Mouse (Mus musculus): Measurements from ENCODE around the gene Lef1. TPM values are rescaled to one million over a fixed set of nuclear protein-coding genes. Genes with fewer than 3 reads are reported as not detected.

Gene Lef1
- total and polyA plus RNA-seq, 3 experiments = 0.23 to 1.5 (median 0.34) TPM

DNA sequence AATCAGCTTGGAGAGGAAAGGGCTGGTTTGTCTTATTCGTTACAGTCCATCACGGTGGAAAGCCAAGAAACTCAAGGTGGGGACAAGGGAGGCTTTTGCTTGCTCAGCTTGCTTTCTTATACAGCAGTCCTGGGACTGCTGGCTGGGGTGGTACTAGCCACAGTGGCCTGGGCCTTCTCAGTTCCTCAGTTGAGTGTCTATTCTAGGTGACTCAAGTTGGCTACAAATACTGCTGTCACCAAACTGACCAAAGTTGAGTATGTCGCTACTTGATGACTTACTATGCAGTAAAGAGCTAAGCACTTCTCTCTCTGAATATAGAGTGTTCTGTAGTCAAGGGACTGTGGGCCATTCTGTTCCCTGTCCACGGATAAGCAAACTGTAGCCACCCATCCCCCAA is 62.0 kb downstream of the Lef1 start:
- H3K27ac ChIP-seq = no peak overlapping the region
- no peak overlapping the region for H3K9ac ChIP-seq (ENCODE audit: low read depth, low read length)
- intact Hi-C loops (cut with DNase I) = no loop called here
- H3K4me1 ChIP-seq (ENCODE audit: control insufficient read depth, insufficient read depth, low read length) = no peaks in the 10 kb centered on the region
- 61% methylated on average over 4 of the region's 4 CpGs for WGBS
- no peak for DNase-seq
- no peaks in the 10 kb centered on the region for H3K27me3 ChIP-seq (ENCODE audit: control insufficient read depth, insufficient read depth, low read length)
- H3K79me2 ChIP-seq (replicated peaks; ENCODE audit: control insufficient read depth, insufficient read depth, low read length) = no peaks in the 10 kb centered on the region
- H3K4me3 ChIP-seq = no peak overlapping the region
- TF ChIP-seq EP300 (IDR thresholded peaks at IDR 0.05; ENCODE audit: insufficient read depth, low read depth, low read length) (no peak), CTCF (IDR thresholded peaks at IDR 0.05) (no peak), POLR2A (IDR thresholded peaks at IDR 0.05; ENCODE audit: insufficient read depth, low read depth, low read length) (no peak)
- H3K36me3 ChIP-seq (ENCODE audit: control insufficient read depth, insufficient read depth, low read length) = no peaks in the 10 kb centered on the region

DNA sequence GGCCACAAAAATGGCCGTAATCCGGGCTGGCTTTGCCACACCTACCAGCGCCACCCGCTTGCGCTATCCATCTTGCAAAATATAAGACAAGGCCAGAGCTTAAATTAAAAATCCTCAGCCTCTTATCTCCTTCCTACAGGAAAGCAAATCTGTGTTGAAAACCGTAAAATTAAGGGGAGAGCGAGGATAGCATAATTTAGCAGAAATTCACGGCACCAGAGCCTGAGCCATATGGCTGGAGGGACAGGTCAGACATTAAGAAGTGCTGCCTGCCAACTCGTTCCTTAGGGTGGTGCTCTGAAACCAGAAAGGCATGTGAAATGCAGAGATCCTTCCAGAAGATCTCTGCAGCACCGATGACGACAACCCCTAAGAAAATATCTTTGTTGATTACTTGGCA is 70.7 kb downstream of the Lef1 start:
- Histone ChIP-seq H3K79me2 (replicated peaks; ENCODE audit: control insufficient read depth, insufficient read depth, low read length) (no peaks in the 10 kb centered on the region), H3K4me3 (no peak overlapping the region), H3K9ac (ENCODE audit: low read depth, low read length) (no peak overlapping the region), H3K4me1 (ENCODE audit: control insufficient read depth, insufficient read depth, low read length) (no peaks in the 10 kb centered on the region), H3K27me3 (ENCODE audit: control insufficient read depth, insufficient read depth, low read length) (no peaks in the 10 kb centered on the region), H3K27ac (no peak overlapping the region), H3K36me3 (ENCODE audit: control insufficient read depth, insufficient read depth, low read length) (no peaks in the 10 kb centered on the region)
- no peak for DNase-seq
- intact Hi-C loops (cut with DNase I) = no loop called here
- TF ChIP-seq EP300 (IDR thresholded peaks at IDR 0.05; ENCODE audit: insufficient read depth, low read depth, low read length) (no peak), CTCF (IDR thresholded peaks at IDR 0.05) (no peak), POLR2A (IDR thresholded peaks at IDR 0.05; ENCODE audit: insufficient read depth, low read depth, low read length) (no peak)
- WGBS = 84% methylated on average over 11 of the region's 11 CpGs

GRCm38 (mm10) chr3:131182158-131182557 is 71.9 kb downstream of the Lef1 start:
- no peak overlapping the region for H3K9ac ChIP-seq (ENCODE audit: low read depth, low read length)

DNA sequence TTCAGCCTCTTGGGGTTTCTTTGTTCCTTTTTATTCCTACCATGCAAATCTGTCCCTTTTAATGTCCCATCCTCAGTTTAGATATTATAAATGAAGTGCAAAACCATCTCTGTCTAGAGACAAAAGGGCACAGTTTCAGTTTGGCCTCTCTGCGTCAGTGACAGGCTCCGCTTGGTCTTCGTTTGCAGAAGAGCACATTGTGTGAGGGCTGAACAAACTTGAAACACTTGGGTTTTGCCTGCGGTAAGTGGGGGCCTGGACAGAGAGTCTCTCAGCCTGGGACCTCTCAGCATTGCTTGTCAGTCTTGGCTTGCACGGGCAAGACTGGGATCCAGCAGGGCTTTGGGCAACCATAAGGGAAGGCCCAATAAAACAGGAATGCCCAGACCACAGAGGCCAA is 75.9 kb downstream of the Lef1 start:
- no peaks in the 10 kb centered on the region for H3K36me3 ChIP-seq (ENCODE audit: control insufficient read depth, insufficient read depth, low read length)
- no peaks in the 10 kb centered on the region for H3K27me3 ChIP-seq (ENCODE audit: control insufficient read depth, insufficient read depth, low read length)
- H3K4me1 ChIP-seq (ENCODE audit: control insufficient read depth, insufficient read depth, low read length) = no peaks in the 10 kb centered on the region
- H3K79me2 ChIP-seq (replicated peaks; ENCODE audit: control insufficient read depth, insufficient read depth, low read length) = no peaks in the 10 kb centered on the region
- TF ChIP-seq EP300 (IDR thresholded peaks at IDR 0.05; ENCODE audit: insufficient read depth, low read depth, low read length) (no peak), CTCF (IDR thresholded peaks at IDR 0.05) (no peak), POLR2A (IDR thresholded peaks at IDR 0.05; ENCODE audit: insufficient read depth, low read depth, low read length) (no peak)
- no peak overlapping the region for H3K9ac ChIP-seq (ENCODE audit: low read depth, low read length)
- no peak overlapping the region for H3K4me3 ChIP-seq
- intact Hi-C loops (cut with DNase I) = no loop called here
- WGBS = 81% methylated on average over 5 of the region's 5 CpGs
- no peak overlapping the region for H3K27ac ChIP-seq
- no peak for DNase-seq

More at GRCm38 (mm10) chr3:131182158-131182557, 71.9 kb downstream of the Lef1 start:
- no peak overlapping the region for H3K27ac ChIP-seq
- TF ChIP-seq POLR2A (IDR thresholded peaks at IDR 0.05; ENCODE audit: insufficient read depth, low read depth, low read length) (no peak), CTCF (IDR thresholded peaks at IDR 0.05) (no peak), EP300 (IDR thresholded peaks at IDR 0.05; ENCODE audit: insufficient read depth, low read depth, low read length) (no peak)
- no peak overlapping the region for H3K4me3 ChIP-seq
- no peaks in the 10 kb centered on the region for H3K79me2 ChIP-seq (replicated peaks; ENCODE audit: control insufficient read depth, insufficient read depth, low read length)
- H3K4me1 ChIP-seq (ENCODE audit: control insufficient read depth, insufficient read depth, low read length) = no peaks in the 10 kb centered on the region
- no peaks in the 10 kb centered on the region for H3K27me3 ChIP-seq (ENCODE audit: control insufficient read depth, insufficient read depth, low read length)
- 75% methylated on average over 6 of the region's 6 CpGs for WGBS
- DNase-seq = no peak
- H3K36me3 ChIP-seq (ENCODE audit: control insufficient read depth, insufficient read depth, low read length) = no peaks in the 10 kb centered on the region
- intact Hi-C loops (cut with DNase I) = no loop called here

GRCm38 (mm10) chr3:131190239-131190638 is 80.0 kb downstream of the Lef1 start:
- WGBS = 54% methylated on average over 11 of the region's 11 CpGs
- no peaks in the 10 kb centered on the region for H3K79me2 ChIP-seq (replicated peaks; ENCODE audit: control insufficient read depth, insufficient read depth, low read length)
- H3K36me3 ChIP-seq (ENCODE audit: control insufficient read depth, insufficient read depth, low read length) = no peaks in the 10 kb centered on the region
- no peak overlapping the region for H3K4me3 ChIP-seq
- no peak for DNase-seq
- H3K9ac ChIP-seq (ENCODE audit: low read depth, low read length) = no peak overlapping the region
- no peaks in the 10 kb centered on the region for H3K27me3 ChIP-seq (ENCODE audit: control insufficient read depth, insufficient read depth, low read length)
- intact Hi-C loops (cut with DNase I) = no loop called here
- no peak overlapping the region for H3K27ac ChIP-seq
- H3K4me1 ChIP-seq (ENCODE audit: control insufficient read depth, insufficient read depth, low read length) = no peaks in the 10 kb centered on the region
- TF ChIP-seq POLR2A (IDR thresholded peaks at IDR 0.05; ENCODE audit: insufficient read depth, low read depth, low read length) = no peak
- TF ChIP-seq EP300 (IDR thresholded peaks at IDR 0.05; ENCODE audit: insufficient read depth, low read depth, low read length) = no peak
- TF ChIP-seq CTCF (IDR thresholded peaks at IDR 0.05) = no peak

DNA sequence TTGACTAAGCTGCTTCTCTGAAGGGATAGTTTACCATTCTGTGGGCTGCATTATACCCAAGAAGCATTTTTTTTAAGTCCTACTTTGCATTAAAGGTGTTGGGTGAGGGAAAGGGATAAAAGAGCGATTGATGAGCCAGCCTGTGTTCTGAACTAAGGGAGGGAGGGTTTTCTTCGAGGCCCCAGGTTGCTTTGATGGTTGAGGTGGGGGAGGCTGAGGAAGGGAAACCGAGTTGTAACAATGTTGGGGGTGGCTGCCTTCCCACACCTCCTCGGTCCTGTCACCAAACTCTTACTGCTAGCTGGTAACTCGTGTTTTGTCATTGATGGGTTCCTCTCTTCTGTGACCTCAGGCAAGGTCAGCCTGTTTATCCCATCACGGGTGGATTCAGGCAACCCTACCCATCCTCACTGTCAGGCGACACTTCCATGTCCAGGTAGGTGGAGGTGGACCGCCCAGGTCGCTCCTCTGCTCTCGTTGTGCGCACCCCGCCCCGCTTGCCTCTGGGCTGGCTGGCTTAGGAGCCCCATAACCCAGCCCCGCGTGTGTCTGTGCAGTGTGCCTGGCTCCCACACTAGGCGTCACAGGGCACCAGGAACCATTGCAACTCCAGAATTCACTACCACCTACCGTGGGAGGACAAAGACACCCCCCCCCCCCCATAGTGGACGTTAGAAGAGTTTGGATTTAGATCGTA is 80.5 kb downstream of the Lef1 start:
- Histone ChIP-seq H3K9ac (ENCODE audit: low read depth, low read length) (no peak overlapping the region), H3K27me3 (ENCODE audit: control insufficient read depth, insufficient read depth, low read length) (no peaks in the 10 kb centered on the region), H3K36me3 (ENCODE audit: control insufficient read depth, insufficient read depth, low read length) (no peaks in the 10 kb centered on the region), H3K27ac (no peak overlapping the region), H3K4me3 (no peak overlapping the region), H3K4me1 (ENCODE audit: control insufficient read depth, insufficient read depth, low read length) (no peaks in the 10 kb centered on the region), H3K79me2 (replicated peaks; ENCODE audit: control insufficient read depth, insufficient read depth, low read length) (no peaks in the 10 kb centered on the region)
- 86% methylated on average over 19 of the region's 19 CpGs for WGBS
- DNase-seq = no peak
- intact Hi-C loops (cut with DNase I) = no loop called here
- TF ChIP-seq CTCF (IDR thresholded peaks at IDR 0.05) = no peak
- no peak for TF ChIP-seq EP300 (IDR thresholded peaks at IDR 0.05; ENCODE audit: insufficient read depth, low read depth, low read length)
- TF ChIP-seq POLR2A (IDR thresholded peaks at IDR 0.05; ENCODE audit: insufficient read depth, low read depth, low read length) = no peak

All from heart, adult 2 months (tissue).